Mouse (Mus musculus): ENCODE measurements at regions not wholly inside any gene's neighbourhood (a gene's known extent, or its start where the extent isn't known, plus 50 kb on each side); places are given as distances from the start of the nearest gene placed in this dataset.

GRCm38 (mm10) chr3:53792541-53792940 lies 52.3 kb upstream of the Gm10985 start:
- no peaks in the 10 kb centered on the region for H3K27me3 ChIP-seq (ENCODE audit: control insufficient read depth, insufficient read depth, low read length)
- H3K27ac ChIP-seq (replicated peaks in 1 of 2; ENCODE audit: control insufficient read depth in 1 of 2, insufficient read depth in 1 of 2, low read depth in 2 of 2, low read length in 2 of 2), result no peak overlapping the region
- no peaks in the 10 kb centered on the region for H3K36me3 ChIP-seq (ENCODE audit: control insufficient read depth, insufficient read depth, low read length)
- no peaks in the 10 kb centered on the region for H3K4me1 ChIP-seq (ENCODE audit: control insufficient read depth in 2 of 2, insufficient read depth in 2 of 2, low read length in 2 of 2)
- H3K4me2 ChIP-seq (ENCODE audit: low read length), result no peak overlapping the region
- WGBS, result 94% methylated on average over 1 of the region's 1 CpGs
- no peak overlapping the region for H3K4me3 ChIP-seq (ENCODE audit: control insufficient read depth in 1 of 2, insufficient read depth in 1 of 2, low read depth in 1 of 2, low read length in 2 of 2)
- H3K9ac ChIP-seq (ENCODE audit: low read length), result no peak overlapping the region
- no peaks in the 10 kb centered on the region for H3K9me3 ChIP-seq (ENCODE audit: control insufficient read depth, low read length)
- no peak for ATAC-seq (ENCODE audit: insufficient number of reproducible peaks, insufficient read depth, low FRiP score, low read depth)

- Histone ChIP-seq H3K27me3 (ENCODE audit: control insufficient read depth, insufficient read depth, low read length) (no peaks in the 10 kb centered on the region), H3K9ac (ENCODE audit: low read length) (no peak overlapping the region), H3K9me3 (ENCODE audit: control insufficient read depth, low read length) (no peaks in the 10 kb centered on the region), H3K4me3 (ENCODE audit: control insufficient read depth in 1 of 2, insufficient read depth in 1 of 2, low read depth in 1 of 2, low read length in 2 of 2) (no peak overlapping the region), H3K27ac (replicated peaks in 1 of 2; ENCODE audit: control insufficient read depth in 1 of 2, insufficient read depth in 1 of 2, low read depth in 2 of 2, low read length in 2 of 2) (no peak overlapping the region), H3K4me2 (ENCODE audit: low read length) (no peak overlapping the region), H3K36me3 (ENCODE audit: control insufficient read depth, insufficient read depth, low read length) (no peaks in the 10 kb centered on the region), H3K4me1 (ENCODE audit: control insufficient read depth in 2 of 2, insufficient read depth in 2 of 2, low read length in 2 of 2) (no peaks in the 10 kb centered on the region)
- no peak for ATAC-seq (ENCODE audit: insufficient number of reproducible peaks, insufficient read depth, low FRiP score, low read depth)
Measured at GRCm38 (mm10) chr3:53789706-53790105, 55.2 kb upstream of the Gm10985 start.

- Histone ChIP-seq H3K4me1 (ENCODE audit: control insufficient read depth in 2 of 2, insufficient read depth in 2 of 2, low read length in 2 of 2) (no peaks in the 10 kb centered on the region), H3K27me3 (ENCODE audit: control insufficient read depth, insufficient read depth, low read length) (no peaks in the 10 kb centered on the region), H3K4me2 (ENCODE audit: low read length) (no peak overlapping the region), H3K36me3 (ENCODE audit: control insufficient read depth, insufficient read depth, low read length) (no peaks in the 10 kb centered on the region), H3K4me3 (ENCODE audit: control insufficient read depth in 1 of 2, insufficient read depth in 1 of 2, low read depth in 1 of 2, low read length in 2 of 2) (no peak overlapping the region), H3K9me3 (ENCODE audit: control insufficient read depth, low read length) (no peaks in the 10 kb centered on the region), H3K27ac (replicated peaks in 1 of 2; ENCODE audit: control insufficient read depth in 1 of 2, insufficient read depth in 1 of 2, low read depth in 2 of 2, low read length in 2 of 2) (no peak overlapping the region), H3K9ac (ENCODE audit: low read length) (no peak overlapping the region)
- ATAC-seq (ENCODE audit: insufficient number of reproducible peaks, insufficient read depth, low FRiP score, low read depth), result no peak
- 63% methylated on average over 3 of the region's 3 CpGs for WGBS
Measured at GRCm38 (mm10) chr3:53785201-53785600, 59.7 kb upstream of the Gm10985 start.

- no peak overlapping the region for H3K4me2 ChIP-seq (ENCODE audit: low read length)
- WGBS, result 87% methylated on average over 5 of the region's 5 CpGs
- H3K9me3 ChIP-seq (ENCODE audit: control insufficient read depth, low read length), result no peaks in the 10 kb centered on the region
- H3K36me3 ChIP-seq (ENCODE audit: control insufficient read depth, insufficient read depth, low read length), result no peaks in the 10 kb centered on the region
- no peak for ATAC-seq (ENCODE audit: insufficient number of reproducible peaks, insufficient read depth, low FRiP score, low read depth)
- no peak overlapping the region for H3K9ac ChIP-seq (ENCODE audit: low read length)
- no peaks in the 10 kb centered on the region for H3K4me1 ChIP-seq (ENCODE audit: control insufficient read depth in 2 of 2, insufficient read depth in 2 of 2, low read length in 2 of 2)
- no peaks in the 10 kb centered on the region for H3K27me3 ChIP-seq (ENCODE audit: control insufficient read depth, insufficient read depth, low read length)
- H3K27ac ChIP-seq (replicated peaks in 1 of 2; ENCODE audit: control insufficient read depth in 1 of 2, insufficient read depth in 1 of 2, low read depth in 2 of 2, low read length in 2 of 2), result no peak overlapping the region
- no peak overlapping the region for H3K4me3 ChIP-seq (ENCODE audit: control insufficient read depth in 1 of 2, insufficient read depth in 1 of 2, low read depth in 1 of 2, low read length in 2 of 2)
Measured at GRCm38 (mm10) chr3:53776668-53777067, 68.2 kb upstream of the Gm10985 start.

GRCm38 (mm10) chr3:53767601-53768000 lies 77.3 kb upstream of the Gm10985 start:
- H3K9ac ChIP-seq (ENCODE audit: low read length), result no peak overlapping the region
- no peaks in the 10 kb centered on the region for H3K4me1 ChIP-seq (ENCODE audit: control insufficient read depth in 2 of 2, insufficient read depth in 2 of 2, low read length in 2 of 2)
- no peaks in the 10 kb centered on the region for H3K27me3 ChIP-seq (ENCODE audit: control insufficient read depth, insufficient read depth, low read length)
- H3K4me2 ChIP-seq (ENCODE audit: low read length), result no peak overlapping the region
- no peaks in the 10 kb centered on the region for H3K9me3 ChIP-seq (ENCODE audit: control insufficient read depth, low read length)
- H3K4me3 ChIP-seq (ENCODE audit: control insufficient read depth in 1 of 2, insufficient read depth in 1 of 2, low read depth in 1 of 2, low read length in 2 of 2), result no peak overlapping the region
- no peaks in the 10 kb centered on the region for H3K36me3 ChIP-seq (ENCODE audit: control insufficient read depth, insufficient read depth, low read length)
- H3K27ac ChIP-seq (replicated peaks in 1 of 2; ENCODE audit: control insufficient read depth in 1 of 2, insufficient read depth in 1 of 2, low read depth in 2 of 2, low read length in 2 of 2), result no peak overlapping the region
- ATAC-seq (ENCODE audit: insufficient number of reproducible peaks, insufficient read depth, low FRiP score, low read depth), result no peak

DNA sequence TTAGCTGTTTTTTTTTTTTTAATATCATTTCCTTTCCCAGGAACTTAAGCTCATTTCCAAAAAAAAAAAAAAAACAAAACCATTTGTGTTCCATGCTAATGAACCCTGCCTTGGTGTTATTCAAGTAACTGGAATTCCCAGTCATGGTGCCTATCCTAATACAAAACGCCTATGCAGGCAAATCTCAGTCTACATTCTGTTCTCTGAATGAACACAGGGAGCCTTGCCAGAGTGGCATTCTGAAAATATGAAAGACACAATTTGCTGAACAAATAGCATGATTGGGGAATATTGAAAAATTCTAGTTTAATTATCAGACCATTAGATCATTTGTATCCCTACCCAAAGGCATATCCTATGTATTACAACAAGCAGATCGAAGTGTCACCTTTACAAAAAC lies 80.9 kb upstream of the Gm10985 start:
- Histone ChIP-seq H3K4me2 (ENCODE audit: low read length) (no peak overlapping the region), H3K4me1 (ENCODE audit: control insufficient read depth in 2 of 2, insufficient read depth in 2 of 2, low read length in 2 of 2) (no peaks in the 10 kb centered on the region), H3K9ac (ENCODE audit: low read length) (no peak overlapping the region), H3K27me3 (ENCODE audit: control insufficient read depth, insufficient read depth, low read length) (no peaks in the 10 kb centered on the region), H3K9me3 (ENCODE audit: control insufficient read depth, low read length) (no peaks in the 10 kb centered on the region), H3K27ac (replicated peaks in 1 of 2; ENCODE audit: control insufficient read depth in 1 of 2, insufficient read depth in 1 of 2, low read depth in 2 of 2, low read length in 2 of 2) (no peak overlapping the region), H3K36me3 (ENCODE audit: control insufficient read depth, insufficient read depth, low read length) (no peaks in the 10 kb centered on the region), H3K4me3 (ENCODE audit: control insufficient read depth in 1 of 2, insufficient read depth in 1 of 2, low read depth in 1 of 2, low read length in 2 of 2) (no peak overlapping the region)
- ATAC-seq (ENCODE audit: insufficient number of reproducible peaks, insufficient read depth, low FRiP score, low read depth), result no peak
- WGBS, result 75% methylated on average over 2 of the region's 2 CpGs

DNA sequence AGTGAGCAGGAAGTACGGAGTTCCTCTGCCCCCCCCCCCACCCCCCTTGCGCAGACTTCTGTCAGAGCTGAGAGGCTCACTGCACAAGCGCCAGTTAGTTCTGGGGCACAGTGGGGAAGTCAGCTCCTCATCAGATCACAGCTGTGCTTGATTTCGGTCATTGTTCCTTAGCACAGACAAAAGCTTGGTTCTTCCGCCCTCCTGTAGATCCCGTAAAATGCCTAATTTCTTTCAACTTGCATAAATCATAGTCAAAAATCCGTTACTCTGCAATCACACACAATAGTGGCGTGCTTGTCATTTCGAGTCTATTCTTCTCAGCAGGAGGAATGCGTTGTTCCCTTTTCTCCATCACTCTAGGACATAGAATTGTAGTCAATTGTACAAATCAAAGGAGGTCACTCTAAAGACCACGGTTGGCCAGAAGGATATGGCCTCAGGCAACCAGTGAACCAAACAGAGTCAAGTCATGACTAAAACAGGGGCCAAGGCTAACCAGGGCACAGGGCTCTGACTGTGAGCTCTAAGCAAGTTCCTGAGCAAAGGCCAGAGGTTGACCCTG lies 83.3 kb upstream of the Gm10985 start:
- H3K4me3 ChIP-seq (ENCODE audit: control insufficient read depth in 1 of 2, insufficient read depth in 1 of 2, low read depth in 1 of 2, low read length in 2 of 2), result no peak overlapping the region
- no peak for ATAC-seq (ENCODE audit: insufficient number of reproducible peaks, insufficient read depth, low FRiP score, low read depth)
- 65% methylated on average over 11 of the region's 11 CpGs for WGBS

DNA sequence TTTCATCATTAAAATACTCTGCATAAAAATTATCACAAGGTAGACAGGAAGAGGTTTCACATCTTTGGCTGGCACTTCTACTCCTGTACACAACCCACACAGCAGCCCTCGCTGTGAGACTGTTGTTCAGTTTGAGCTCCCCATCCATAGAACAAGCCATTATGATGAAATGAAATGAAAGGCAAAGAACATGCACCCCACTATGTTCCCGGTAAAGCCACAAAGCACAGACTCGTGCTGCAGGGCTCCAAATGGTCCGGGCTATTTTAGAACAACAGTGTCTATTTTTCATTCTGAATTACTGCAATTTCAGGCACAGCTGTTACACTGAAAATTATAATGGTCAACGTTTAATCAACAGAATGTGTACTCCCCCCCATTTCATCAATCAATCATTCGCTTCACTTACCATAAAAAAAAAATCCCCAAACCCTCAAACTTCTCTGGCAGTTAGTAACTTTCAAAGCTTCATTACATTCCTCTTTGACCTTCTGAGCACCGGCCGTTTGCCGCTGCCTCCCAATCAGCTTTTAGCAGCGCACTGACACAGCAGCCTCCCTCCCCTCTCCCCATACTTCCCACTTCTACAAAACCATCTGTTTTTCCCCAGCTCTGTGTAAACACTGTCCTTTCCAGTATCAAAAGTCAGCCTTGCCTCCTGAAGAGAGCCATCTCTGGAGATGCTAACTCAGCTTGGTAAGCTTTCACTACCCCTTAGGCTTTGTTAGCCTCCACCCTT lies 88.6 kb upstream of the Gm10985 start:
- no peak overlapping the region for H3K4me2 ChIP-seq (ENCODE audit: low read length)
- ATAC-seq (ENCODE audit: insufficient number of reproducible peaks, insufficient read depth, low FRiP score, low read depth), result no peak
- WGBS, result 42% methylated on average over 10 of the region's 10 CpGs

More for the DNA sequence above, 83.3 kb upstream of the Gm10985 start:
- H3K36me3 ChIP-seq (ENCODE audit: control insufficient read depth, insufficient read depth, low read length), result no peaks in the 10 kb centered on the region
- no peaks in the 10 kb centered on the region for H3K4me1 ChIP-seq (ENCODE audit: control insufficient read depth in 2 of 2, insufficient read depth in 2 of 2, low read length in 2 of 2)
- H3K9me3 ChIP-seq (ENCODE audit: control insufficient read depth, low read length), result no peaks in the 10 kb centered on the region
- no peak overlapping the region for H3K27ac ChIP-seq (replicated peaks in 1 of 2; ENCODE audit: control insufficient read depth in 1 of 2, insufficient read depth in 1 of 2, low read depth in 2 of 2, low read length in 2 of 2)
- H3K27me3 ChIP-seq (ENCODE audit: control insufficient read depth, insufficient read depth, low read length), result no peaks in the 10 kb centered on the region
- no peak overlapping the region for H3K4me2 ChIP-seq (ENCODE audit: low read length)
- no peak overlapping the region for H3K9ac ChIP-seq (ENCODE audit: low read length)

More for the DNA sequence above, 88.6 kb upstream of the Gm10985 start:
- Histone ChIP-seq H3K9me3 (ENCODE audit: control insufficient read depth, low read length) (no peaks in the 10 kb centered on the region), H3K4me3 (ENCODE audit: control insufficient read depth in 1 of 2, insufficient read depth in 1 of 2, low read depth in 1 of 2, low read length in 2 of 2) (no peak overlapping the region), H3K9ac (ENCODE audit: low read length) (no peak overlapping the region), H3K4me1 (ENCODE audit: control insufficient read depth in 2 of 2, insufficient read depth in 2 of 2, low read length in 2 of 2) (no peaks in the 10 kb centered on the region), H3K27ac (replicated peaks in 1 of 2; ENCODE audit: control insufficient read depth in 1 of 2, insufficient read depth in 1 of 2, low read depth in 2 of 2, low read length in 2 of 2) (no peak overlapping the region), H3K36me3 (ENCODE audit: control insufficient read depth, insufficient read depth, low read length) (no peaks in the 10 kb centered on the region), H3K27me3 (ENCODE audit: control insufficient read depth, insufficient read depth, low read length) (no peaks in the 10 kb centered on the region)
